Mouse (Mus musculus) cerebellum, adult 2 months (tissue): ENCODE measurements at regions not wholly inside any gene's neighbourhood (a gene's known extent, or its start where the extent isn't known, plus 50 kb on each side); places are given as distances from the start of the nearest gene placed in this dataset.

Source experiments
- DNase-seq, 2 experiments: peaks; one replicate each; pipeline ENCODE4 v3.0.0; 2021
- H3K27ac ChIP-seq: fragments of 200-500 bp; 2 replicates; pipeline ENCODE4 v1.5.1; 2012; ENCODE audit warnings: low read length, control low read depth, inconsistent platforms; ENCODE audit not compliant: insufficient read depth
- H3K27me3 ChIP-seq: fragments of 200-500 bp; 2 replicates; pipeline ENCODE4 v1.6.1; 2012; ENCODE audit warnings: inconsistent platforms, mild to moderate bottlenecking, low read length, moderate library complexity; ENCODE audit not compliant: control insufficient read depth, insufficient read depth
- H3K4me1 ChIP-seq: fragments of 200-500 bp; 2 replicates; pipeline ENCODE4 v1.6.1; 2011; ENCODE audit warnings: low read length; ENCODE audit not compliant: control insufficient read depth, insufficient read depth
- H3K4me3 ChIP-seq: fragments of 200-500 bp; replicated peaks from 2 replicates; pipeline ENCODE3; 2011; ENCODE audit warnings: mild to moderate bottlenecking, low read depth, low read length, control low read depth; ENCODE audit not compliant: insufficient read depth
- CTCF ChIP-seq: fragments of 200-500 bp; IDR thresholded peaks from 2 replicates; pipeline ENCODE4 v1.5.1; 2011; ENCODE audit warnings: low read depth, mild to moderate bottlenecking, control low read depth, low read length, moderate library complexity, borderline replicate concordance; ENCODE audit not compliant: insufficient read depth
- POLR2A ChIP-seq: fragments of 200-500 bp; IDR thresholded peaks from 2 replicates; pipeline ENCODE4 v1.6.1; 2011; ENCODE audit warnings: low read length, control low read depth, borderline replicate concordance; ENCODE audit not compliant: insufficient read depth
- WGBS: fragments of 180-500 bp; shearing (Covaris S2); methylation state at CpG from one replicate; pipeline ENCODE4 v1.1.7; 2018; 5-methylcytosine and 5-hydroxymethylcytosine counted together

DNA sequence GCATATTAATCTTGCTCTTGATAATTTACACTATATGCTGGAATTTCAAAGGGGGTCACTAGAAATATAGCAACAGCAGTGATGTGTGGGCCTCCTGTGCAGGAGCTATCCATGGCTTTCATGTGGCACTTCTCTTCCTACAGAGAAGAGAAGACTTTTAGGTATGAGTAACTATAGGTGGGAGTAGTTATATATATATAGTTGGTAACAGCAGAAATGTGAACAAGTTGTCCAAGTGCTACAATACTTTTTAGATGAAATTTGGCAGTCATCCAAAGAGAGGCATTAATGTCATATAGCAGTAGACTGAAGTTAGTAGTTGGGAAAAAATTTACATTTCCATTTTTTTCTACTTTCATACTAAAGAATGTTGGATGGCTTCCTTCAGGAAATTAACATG is 593.4 kb upstream of the Slc39a10 start:
- Histone ChIP-seq H3K4me1 (no peaks in the 10 kb centered on the region), H3K4me3 (no peak overlapping the region), H3K27ac (no peak overlapping the region), H3K27me3 (no peaks in the 10 kb centered on the region)
- DNase-seq: no peak
- no peak for TF ChIP-seq CTCF
- no peak for TF ChIP-seq POLR2A

DNA sequence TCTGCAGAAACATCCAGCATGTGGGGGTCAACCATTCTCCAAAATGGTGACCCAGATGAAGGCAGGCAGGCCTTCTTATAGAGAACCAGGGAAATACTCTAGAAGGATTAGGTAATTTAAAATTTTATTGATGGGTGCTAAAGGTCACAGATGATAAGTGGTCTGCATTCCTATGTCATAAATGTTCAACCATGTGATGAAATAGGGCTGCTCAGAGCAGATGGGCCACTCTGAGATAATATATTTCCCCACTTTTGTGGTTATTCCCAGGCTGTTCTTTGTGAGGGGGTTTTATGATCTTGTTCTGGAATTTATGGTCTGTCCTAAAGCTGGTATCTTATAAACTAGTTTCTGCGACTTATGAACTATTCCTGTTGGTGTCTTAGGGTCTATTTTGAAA is 586.4 kb upstream of the Slc39a10 start:
- no peak overlapping the region for H3K4me3 ChIP-seq
- no peak overlapping the region for H3K27ac ChIP-seq
- WGBS: 83% methylated on average over 1 of the region's 1 CpGs
- no peaks in the 10 kb centered on the region for H3K4me1 ChIP-seq
- TF ChIP-seq CTCF: no peak
- TF ChIP-seq POLR2A: no peak
- no peaks in the 10 kb centered on the region for H3K27me3 ChIP-seq
- no peak for DNase-seq

DNA sequence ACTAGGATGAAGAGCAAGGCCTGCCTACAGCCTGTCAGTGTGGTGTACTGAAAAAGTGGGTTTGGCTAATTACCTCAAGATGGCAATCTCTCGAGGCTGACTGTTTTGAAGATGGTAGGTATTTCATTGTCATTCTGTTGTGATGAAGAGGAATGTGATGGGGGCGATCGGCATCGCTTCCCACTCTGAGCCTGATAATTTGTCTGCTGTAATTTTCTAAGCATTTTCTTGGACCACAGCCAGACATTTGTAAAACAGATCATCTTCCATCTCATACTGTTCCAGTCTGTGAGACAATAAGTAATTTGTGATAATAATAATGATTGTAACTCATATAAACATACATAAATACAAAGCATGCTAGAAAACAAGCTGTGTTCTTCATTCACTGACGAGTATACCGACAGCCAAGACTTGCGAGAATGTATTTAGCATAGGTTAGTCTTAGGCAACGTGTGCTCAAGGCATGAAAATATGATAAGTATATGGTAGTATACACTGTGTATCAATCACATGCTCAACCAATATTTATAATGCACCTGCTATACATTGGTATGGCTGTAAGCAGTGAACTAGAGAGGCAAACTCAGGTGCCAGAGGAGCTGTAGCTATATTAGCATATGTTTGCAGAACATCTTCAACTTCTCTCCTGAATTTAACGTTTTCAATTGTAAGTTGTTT is 574.1 kb upstream of the Slc39a10 start:
- no peak for DNase-seq
- WGBS: 71% methylated on average over 9 of the region's 9 CpGs
- H3K4me3 ChIP-seq: no peak overlapping the region
- no peak overlapping the region for H3K27ac ChIP-seq
- TF ChIP-seq CTCF (no peak), POLR2A (no peak)
- no peaks in the 10 kb centered on the region for H3K4me1 ChIP-seq
- no peaks in the 10 kb centered on the region for H3K27me3 ChIP-seq

DNA sequence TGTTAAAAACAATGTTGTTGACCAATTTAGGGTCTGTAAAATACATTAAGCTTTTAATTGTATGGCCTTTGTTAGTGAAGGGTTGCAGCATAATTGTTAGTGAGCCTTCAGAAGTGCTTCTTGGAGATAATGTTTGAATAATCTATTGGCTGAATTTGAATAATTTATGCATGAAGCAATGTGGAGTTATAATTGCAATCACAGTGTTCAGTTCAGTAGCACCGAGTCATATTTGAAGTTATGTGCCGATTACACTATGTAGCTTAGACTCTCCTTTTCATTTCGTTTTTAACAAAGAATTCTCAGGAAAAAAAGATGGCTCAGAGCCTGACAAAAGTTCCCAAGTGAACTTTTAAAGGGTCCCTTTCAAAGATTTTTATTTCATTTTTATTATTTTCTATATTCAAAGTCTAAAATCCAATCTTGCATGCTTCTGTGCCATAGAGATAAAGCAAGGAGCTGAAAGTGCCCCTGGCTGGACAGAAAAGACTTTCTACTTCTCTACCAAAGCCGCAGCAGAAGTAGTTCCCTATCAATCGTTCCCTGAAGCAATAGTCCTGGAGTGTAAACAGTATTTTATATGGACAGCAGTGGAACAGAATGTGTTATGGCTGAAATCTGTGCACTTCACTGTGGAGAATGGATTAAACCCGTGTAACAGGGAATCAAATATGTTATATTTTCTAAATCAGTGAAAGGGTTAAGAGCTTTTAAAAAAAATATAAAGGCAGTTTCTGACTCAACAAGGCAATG is 556.3 kb upstream of the Slc39a10 start:
- no peak for DNase-seq
- no peak overlapping the region for H3K27ac ChIP-seq
- no peaks in the 10 kb centered on the region for H3K4me1 ChIP-seq
- 60% methylated on average over 6 of the region's 6 CpGs for WGBS
- TF ChIP-seq POLR2A: no peak
- H3K27me3 ChIP-seq: no peaks in the 10 kb centered on the region
- no peak overlapping the region for H3K4me3 ChIP-seq

DNA sequence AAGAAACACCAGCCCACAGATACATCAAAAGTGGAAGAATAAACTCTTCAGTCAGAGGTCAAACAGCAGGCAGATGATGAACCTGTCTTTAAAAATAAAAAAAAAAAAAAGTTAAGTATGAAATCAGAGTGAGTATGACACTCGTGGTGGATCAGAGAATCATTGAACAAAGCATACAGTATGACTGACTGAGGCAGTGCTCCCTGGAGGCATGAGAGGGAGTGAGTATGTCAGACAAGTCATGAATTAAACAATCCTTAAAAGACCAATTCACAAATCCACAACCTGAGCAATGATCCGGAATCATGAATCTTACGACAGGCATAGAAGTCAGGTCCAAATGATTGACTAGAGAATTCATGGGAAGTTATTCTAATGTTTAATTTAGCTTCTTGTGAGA is 555.4 kb upstream of the Slc39a10 start:
- H3K27me3 ChIP-seq: no peaks in the 10 kb centered on the region
- no peak overlapping the region for H3K27ac ChIP-seq
- H3K4me3 ChIP-seq: no peak overlapping the region
- DNase-seq: no peak
- 52% methylated on average over 3 of the region's 3 CpGs for WGBS
- no peak for TF ChIP-seq CTCF
- no peak for TF ChIP-seq POLR2A
- no peaks in the 10 kb centered on the region for H3K4me1 ChIP-seq

DNA sequence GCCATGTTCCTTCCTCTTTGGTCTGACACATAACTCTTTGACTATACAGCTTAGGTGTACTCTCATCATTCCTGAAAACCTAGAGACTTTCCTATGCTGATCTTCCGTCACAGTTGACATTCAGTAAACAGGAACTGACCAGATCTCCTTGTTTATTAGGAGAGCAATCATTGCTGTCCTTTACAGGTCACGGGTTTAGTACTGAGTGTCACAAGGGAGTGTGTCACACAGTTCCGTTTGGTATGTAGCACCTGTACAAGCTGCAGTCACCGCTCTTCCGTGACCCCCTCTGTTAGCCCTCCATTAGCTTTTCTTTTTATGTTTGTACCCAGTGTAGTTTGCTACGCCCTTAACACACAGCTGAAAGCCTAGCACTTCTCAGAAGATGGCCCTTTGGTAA is 553.4 kb upstream of the Slc39a10 start:
- Histone ChIP-seq H3K4me1 (no peaks in the 10 kb centered on the region), H3K27me3 (no peaks in the 10 kb centered on the region), H3K27ac (no peak overlapping the region), H3K4me3 (no peak overlapping the region)
- no peak for DNase-seq
- no peak for TF ChIP-seq POLR2A
- no peak for TF ChIP-seq CTCF
- 82% methylated on average over 6 of the region's 6 CpGs for WGBS

DNA sequence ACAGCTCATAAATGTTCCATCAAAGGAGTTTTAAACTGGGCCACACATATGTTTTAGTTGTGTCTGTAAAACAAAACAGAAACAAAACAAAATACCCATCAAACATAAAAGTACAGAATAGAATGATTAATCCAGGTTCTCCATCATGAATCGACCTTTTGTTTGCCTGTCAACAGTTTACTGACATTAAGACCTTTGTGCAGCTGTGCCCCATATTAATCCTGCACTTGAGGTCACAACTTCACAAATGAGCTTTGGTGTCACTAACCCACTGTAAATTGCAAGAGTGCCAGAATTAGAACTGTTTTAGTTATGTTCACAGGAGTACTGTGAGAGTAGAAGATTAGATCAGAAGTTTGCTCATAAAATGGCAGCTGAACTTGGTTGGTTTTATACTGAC is 540.2 kb upstream of the Slc39a10 start:
- no peak overlapping the region for H3K4me3 ChIP-seq
- no peak overlapping the region for H3K27ac ChIP-seq
- TF ChIP-seq CTCF (no peak), POLR2A (no peak)
- no peak for DNase-seq
- H3K4me1 ChIP-seq: no peaks in the 10 kb centered on the region
- H3K27me3 ChIP-seq: no peaks in the 10 kb centered on the region
- 69% methylated on average over 1 of the region's 1 CpGs for WGBS

DNA sequence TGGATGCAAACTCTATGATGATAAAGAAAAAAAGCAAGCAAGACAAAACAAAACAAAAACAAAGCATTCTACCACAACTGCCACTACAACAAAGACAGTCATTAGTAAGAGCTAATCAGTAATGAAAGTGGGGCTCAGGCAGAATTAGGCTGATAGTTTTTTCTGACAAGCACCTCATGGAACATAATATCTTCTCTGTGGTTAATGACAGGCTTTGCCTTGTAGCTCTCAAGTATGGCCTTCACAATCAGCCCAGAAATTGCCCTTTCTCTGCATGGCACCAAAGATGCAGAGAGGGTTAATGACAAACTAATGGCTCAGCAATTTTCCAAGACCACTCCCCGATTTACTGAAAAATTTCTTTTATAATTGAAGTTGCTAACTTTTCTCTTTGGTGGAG is 512.5 kb upstream of the Slc39a10 start:
- Histone ChIP-seq H3K27ac (no peak overlapping the region), H3K4me1 (no peaks in the 10 kb centered on the region), H3K4me3 (no peak overlapping the region), H3K27me3 (no peaks in the 10 kb centered on the region)
- TF ChIP-seq CTCF (no peak), POLR2A (no peak)
- no peak for DNase-seq
- 61% methylated on average over 1 of the region's 1 CpGs for WGBS
